Mouse (Mus musculus) midbrain, embryonic 11.5 days (tissue): ENCODE measurements at regions not wholly inside any gene's neighbourhood (a gene's known extent, or its start where the extent isn't known, plus 50 kb on each side); places are given as distances from the start of the nearest gene placed in this dataset.
"Not testable (repeated sequence)": the region's sequence is repeated elsewhere in the genome, so short reads cannot be mapped to it uniquely, and the experiment has no call there.

Source experiments
- ATAC-seq: fragments of 200-750 bp; cut with Nextera tagmentation; 2 replicates; pipeline ENCODE4 v1.8.0; 2017; ENCODE audit warnings: moderate TSS enrichment, moderate library complexity; ENCODE audit not compliant: low FRiP score
- DNase-seq: peaks from one replicate; pipeline ENCODE4 v3.0.0; 2015; ENCODE audit warnings: low spot score; ENCODE audit errors: missing footprints
- H3K27ac ChIP-seq: fragments of 300-500 bp; sonication (generic); 2 replicates; pipeline ENCODE4 v1.5.1; 2014; ENCODE audit warnings: low read depth, low read length
- H3K27me3 ChIP-seq: fragments of 300-500 bp; sonication (generic); 2 replicates; pipeline ENCODE4 v1.6.1; 2014; ENCODE audit warnings: mild to moderate bottlenecking, low read length, moderate library complexity, mixed read lengths; ENCODE audit not compliant: control insufficient read depth, insufficient read depth
- H3K36me3 ChIP-seq: fragments of 300-500 bp; sonication (generic); 2 replicates; pipeline ENCODE4 v1.6.1; 2014; ENCODE audit warnings: mild to moderate bottlenecking, low read length, moderate library complexity, mixed read lengths; ENCODE audit not compliant: control insufficient read depth, insufficient read depth
- H3K4me1 ChIP-seq: fragments of 300-500 bp; sonication (generic); 2 replicates; pipeline ENCODE4 v1.6.1; 2014; ENCODE audit warnings: low read length; ENCODE audit not compliant: control insufficient read depth, insufficient read depth
- H3K4me2 ChIP-seq: fragments of 300-500 bp; sonication (generic); 2 replicates; pipeline ENCODE4 v1.6.1; 2014; ENCODE audit warnings: mild to moderate bottlenecking, moderate library complexity
- H3K4me3 ChIP-seq: fragments of 300-500 bp; sonication (generic); 2 replicates; pipeline ENCODE4 v1.5.1; 2014; ENCODE audit warnings: low read depth, low read length
- H3K9ac ChIP-seq: fragments of 300-500 bp; sonication (generic); 2 replicates; pipeline ENCODE4 v1.6.1; 2014; ENCODE audit warnings: low read length
- H3K9me3 ChIP-seq: fragments of 300-500 bp; sonication (generic); 2 replicates; pipeline ENCODE4 v1.6.1; 2016; ENCODE audit warnings: low read length; ENCODE audit not compliant: control insufficient read depth
- WGBS: fragments of 180-500 bp; shearing (Covaris S2); extraction: QIAGEN DNeasy Blood & Tissue Kit; methylation state at CpG from one replicate; pipeline ENCODE4 v1.1.7; 2014; 5-methylcytosine and 5-hydroxymethylcytosine counted together

- Histone ChIP-seq H3K27ac (peak overlapping the region; percentile 21), H3K36me3 (no peaks in the 10 kb centered on the region), H3K4me3 (no peak overlapping the region), H3K9ac (no peak overlapping the region), H3K4me2 (no peak overlapping the region), H3K9me3 (no peaks in the 10 kb centered on the region), H3K4me1 (peaks cover 64% of the 10 kb centered on the region), H3K27me3 (no peaks in the 10 kb centered on the region)
- WGBS = 21% methylated on average over 3 of the region's 3 CpGs
- no peak for ATAC-seq
- DNase-seq = no peak
These were observed 169.1 kb upstream of the Rapgef5 start for GRCm38 (mm10) chr12:117347135-117347534.

DNA sequence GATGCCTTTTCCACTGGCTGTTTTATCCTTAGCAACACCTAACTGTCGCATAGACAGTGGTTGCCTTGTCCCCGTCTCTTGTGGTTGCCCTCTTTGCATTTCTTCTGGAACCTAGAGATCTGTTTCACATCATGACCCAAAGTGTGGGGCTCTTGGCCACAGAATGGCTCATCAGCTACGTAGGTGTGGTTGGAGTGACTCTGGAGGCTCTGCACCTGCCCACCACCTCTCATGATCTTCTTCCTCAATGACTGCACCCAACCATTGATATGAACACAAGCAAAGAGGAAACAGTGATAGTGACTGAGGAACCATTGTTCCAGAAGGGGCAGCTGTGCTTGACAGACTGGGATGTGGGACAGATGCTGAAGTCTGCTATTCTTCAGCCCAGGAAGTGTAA lies 167.8 kb upstream of the Rapgef5 start:
- ATAC-seq = no peak
- H3K4me1 ChIP-seq = peaks cover 58% of the 10 kb centered on the region
- 89% methylated on average over 3 of the region's 3 CpGs for WGBS
- no peak overlapping the region for H3K4me3 ChIP-seq
- H3K27me3 ChIP-seq = no peaks in the 10 kb centered on the region
- H3K27ac ChIP-seq = no peak overlapping the region
- H3K36me3 ChIP-seq = no peaks in the 10 kb centered on the region
- no peak overlapping the region for H3K4me2 ChIP-seq
- no peak overlapping the region for H3K9ac ChIP-seq
- no peaks in the 10 kb centered on the region for H3K9me3 ChIP-seq
- DNase-seq = no peak

GRCm38 (mm10) chr12:117351900-117352299 lies 164.4 kb upstream of the Rapgef5 start:
- ATAC-seq (peak; percentile 73), DNase-seq (peak; percentile 92)

DNA sequence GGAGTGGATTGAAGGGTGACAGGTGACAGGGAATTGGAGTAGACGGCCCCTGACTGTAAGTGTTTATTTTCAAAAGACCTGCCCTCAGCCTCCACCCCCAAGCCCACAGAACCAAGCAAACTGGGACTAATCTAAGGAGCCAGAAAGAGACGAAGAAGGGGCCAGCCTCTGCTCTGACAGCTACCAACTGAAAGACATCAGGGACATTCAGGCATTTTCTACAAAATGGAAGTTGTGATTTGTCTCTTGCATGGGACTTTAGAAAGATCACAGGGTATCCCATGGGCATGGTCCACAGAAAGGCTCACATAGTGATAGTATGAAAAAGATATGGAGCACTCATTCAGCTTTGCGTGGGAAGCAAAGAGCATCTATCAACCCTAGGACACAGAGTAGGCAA lies 163.8 kb upstream of the Rapgef5 start:
- Histone ChIP-seq H3K4me1 (peaks cover 24% of the 10 kb centered on the region), H3K27me3 (no peaks in the 10 kb centered on the region), H3K4me2 (no peak overlapping the region), H3K27ac (peak overlapping the region; percentile 69), H3K9me3 (no peaks in the 10 kb centered on the region), H3K36me3 (no peaks in the 10 kb centered on the region), H3K9ac (no peak overlapping the region; the same call in 1 of the 2 replicates), H3K4me3 (no peak overlapping the region)
- peak; percentile 91 for DNase-seq
- WGBS = 26% methylated on average over 3 of the region's 3 CpGs
- no peak for ATAC-seq

More at GRCm38 (mm10) chr12:117351900-117352299, 164.4 kb upstream of the Rapgef5 start:
- no peak overlapping the region for H3K4me2 ChIP-seq
- no peak overlapping the region for H3K4me3 ChIP-seq
- H3K27me3 ChIP-seq = no peaks in the 10 kb centered on the region
- 4% methylated on average over 5 of the region's 5 CpGs for WGBS
- H3K36me3 ChIP-seq = no peaks in the 10 kb centered on the region
- peak overlapping the region; percentile 10; the same call in 1 of the 2 replicates for H3K9ac ChIP-seq
- H3K4me1 ChIP-seq = peaks cover 30% of the 10 kb centered on the region
- H3K9me3 ChIP-seq = no peaks in the 10 kb centered on the region
- H3K27ac ChIP-seq = peak overlapping the region; percentile 69

GRCm38 (mm10) chr12:117352938-117353337 lies 163.3 kb upstream of the Rapgef5 start:
- Histone ChIP-seq H3K4me3 (no peak overlapping the region), H3K36me3 (no peaks in the 10 kb centered on the region), H3K4me2 (no peak overlapping the region), H3K27me3 (no peaks in the 10 kb centered on the region), H3K4me1 (peaks cover 24% of the 10 kb centered on the region), H3K27ac (peak overlapping the region; percentile 69), H3K9ac (no peak overlapping the region), H3K9me3 (no peaks in the 10 kb centered on the region)
- DNase-seq = peak; percentile 85
- ATAC-seq = peak; percentile 23; the same call in 1 of the 2 replicates

GRCm38 (mm10) chr12:117357811-117358210 lies 158.5 kb upstream of the Rapgef5 start:
- Histone ChIP-seq H3K9ac (no peak overlapping the region), H3K4me1 (no peaks in the 10 kb centered on the region; the same call in 1 of the 2 replicates), H3K9me3 (no peaks in the 10 kb centered on the region), H3K4me2 (no peak overlapping the region), H3K27me3 (no peaks in the 10 kb centered on the region), H3K4me3 (no peak overlapping the region), H3K36me3 (no peaks in the 10 kb centered on the region), H3K27ac (no peak overlapping the region)
- ATAC-seq (no peak), DNase-seq (no peak)
- 87% methylated on average over 2 of the region's 2 CpGs for WGBS

DNA sequence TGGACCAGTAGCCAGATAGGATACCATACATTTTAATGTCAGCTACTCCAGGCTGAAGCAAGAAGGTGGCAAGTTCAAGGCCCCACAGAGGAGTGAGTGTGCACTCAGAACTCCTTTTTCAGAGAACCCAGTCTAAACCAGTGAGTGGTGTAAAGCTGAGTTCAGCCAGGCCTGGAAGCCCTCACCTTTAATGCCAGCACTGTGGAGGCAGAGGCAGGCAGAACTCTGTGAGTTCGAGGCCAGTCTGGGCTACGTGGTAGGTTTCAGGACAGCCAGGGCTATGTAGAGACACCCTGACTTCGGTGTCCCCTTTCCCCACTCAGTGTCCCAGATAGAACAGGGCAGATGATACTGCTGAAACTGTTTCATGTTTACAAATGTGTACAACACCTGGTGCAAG lies 157.4 kb upstream of the Rapgef5 start:
- Histone ChIP-seq H3K4me1 (no peaks in the 10 kb centered on the region), H3K27ac (no peak overlapping the region), H3K4me2 (no peak overlapping the region), H3K4me3 (no peak overlapping the region), H3K9me3 (no peaks in the 10 kb centered on the region), H3K9ac (no peak overlapping the region), H3K27me3 (no peaks in the 10 kb centered on the region), H3K36me3 (no peaks in the 10 kb centered on the region)
- 94% methylated on average over 3 of the region's 3 CpGs for WGBS
- ATAC-seq (no peak), DNase-seq (peak; percentile 81)

DNA sequence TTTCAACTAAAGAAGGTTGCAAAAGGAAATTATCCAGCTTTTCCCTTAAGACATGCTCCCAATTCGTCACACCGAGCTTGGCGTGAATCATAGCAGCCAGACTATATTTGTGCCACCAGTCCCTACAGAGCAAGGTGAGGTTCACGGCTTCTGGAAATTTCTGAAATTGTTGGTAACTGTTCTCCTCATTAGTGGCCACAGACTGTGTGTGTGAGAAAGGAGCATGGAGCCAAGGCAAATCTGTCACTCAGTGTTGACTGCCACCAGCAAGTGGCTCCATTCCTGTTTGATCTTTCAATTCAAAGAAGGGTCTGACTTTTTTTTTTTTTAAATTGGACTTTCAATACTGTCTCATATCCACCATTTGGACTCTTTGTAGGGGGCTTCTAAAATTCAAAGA lies 156.1 kb upstream of the Rapgef5 start:
- Histone ChIP-seq H3K27me3 (no peaks in the 10 kb centered on the region), H3K27ac (no peak overlapping the region), H3K4me1 (no peaks in the 10 kb centered on the region), H3K36me3 (no peaks in the 10 kb centered on the region), H3K9ac (no peak overlapping the region), H3K9me3 (no peaks in the 10 kb centered on the region), H3K4me3 (no peak overlapping the region), H3K4me2 (no peak overlapping the region)
- no peak for ATAC-seq
- DNase-seq = no peak
- WGBS = 92% methylated on average over 4 of the region's 4 CpGs

GRCm38 (mm10) chr12:117361826-117362225 lies 154.5 kb upstream of the Rapgef5 start:
- DNase-seq = peak; percentile 10
- Histone ChIP-seq H3K4me3 (no peak overlapping the region), H3K4me2 (no peak overlapping the region), H3K4me1 (no peaks in the 10 kb centered on the region), H3K9ac (no peak overlapping the region), H3K27me3 (no peaks in the 10 kb centered on the region), H3K27ac (no peak overlapping the region), H3K9me3 (no peaks in the 10 kb centered on the region), H3K36me3 (no peaks in the 10 kb centered on the region)
- WGBS = 84% methylated on average over 7 of the region's 7 CpGs
- ATAC-seq = no peak

DNA sequence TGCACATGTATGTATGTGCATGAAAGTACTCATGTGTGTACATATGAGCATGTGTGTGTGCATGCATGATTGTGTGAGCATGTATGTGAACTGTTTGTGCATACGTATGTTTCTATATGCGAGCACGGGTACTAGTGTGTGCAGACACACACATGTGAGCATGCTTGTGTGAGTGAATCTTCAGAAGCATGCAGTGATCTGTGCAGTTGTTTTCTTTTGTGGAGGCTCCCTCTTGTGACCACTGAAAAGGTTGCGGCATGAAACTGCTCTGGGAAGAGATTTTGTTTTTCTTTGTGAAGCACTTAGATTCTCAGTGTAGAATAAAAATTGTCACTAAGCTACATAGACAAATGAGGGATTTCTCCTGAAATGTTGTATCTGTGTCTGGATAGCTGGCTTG lies 152.8 kb upstream of the Rapgef5 start:
- not testable (repeated sequence) for H3K27me3 ChIP-seq, H3K4me1 ChIP-seq, H3K4me3 ChIP-seq, H3K9me3 ChIP-seq, H3K27ac ChIP-seq, H3K4me2 ChIP-seq, H3K9ac ChIP-seq, H3K36me3 ChIP-seq
- ATAC-seq (peak; percentile 64; the same call in 1 of the 2 replicates), DNase-seq (peak; percentile 82)
- 64% methylated on average over 3 of the region's 4 CpGs for WGBS
